Comparison of ENCODE assay signal across 14 mouse cellular contexts in genomic region chr5:53138025-53138424, GRCm38 (mm10).
A peak's percentile ranks its signal among the peaks of the same experiment; 100 is the strongest.
DNase-seq lines count a peak whose midpoint lies in the region; ATAC-seq and TF ChIP-seq lines count a peak whose summit lies in the region.
"Had no signal": no experiment of that assay in that cellular context is flagged by ENCODE, and none has a peak within 500 bp of the region (broad histone marks: within the 10 kb centered on the region; RNA-seq: fewer than 3 reads in every experiment).

No protein-coding gene starts in this region.

- H3K4me1 ChIP-seq in forebrain, embryonic 15.5 days, result peaks cover 23% of the 10 kb centered on the region
- H3K4me1 ChIP-seq: neural tube, embryonic 13.5 days had no signal

- TF ChIP-seq CTCF in left cerebral cortex, adult 2 months (IDR thresholded peaks at IDR 0.05), result no peak

- peak overlapping the region; percentile 64 for H3K27ac ChIP-seq in left cerebral cortex, adult 2 months
- H3K27ac ChIP-seq in forebrain, embryonic 15.5 days (replicated peaks), result peak overlapping the region; percentile 51
- H3K27ac ChIP-seq: neural tube, embryonic 13.5 days; stomach, postnatal 0 days had no signal

- WGBS in forebrain, embryonic 15.5 days, result 71% methylated on average over 8 of the region's 8 CpGs

- no peaks in the 10 kb centered on the region for H3K9me3 ChIP-seq in forebrain, embryonic 15.5 days
- H3K9me3 ChIP-seq: neural tube, embryonic 13.5 days had no signal

- no peaks in the 10 kb centered on the region for H3K27me3 ChIP-seq in forebrain, embryonic 15.5 days
- H3K27me3 ChIP-seq: neural tube, embryonic 13.5 days had no signal

- no peak overlapping the region for H3K9ac ChIP-seq in forebrain, embryonic 15.5 days (replicated peaks)
- H3K9ac ChIP-seq: lung, embryonic 14.5 days; neural tube, embryonic 13.5 days had no signal

- H3K4me2 ChIP-seq in forebrain, embryonic 15.5 days (replicated peaks), result no peak overlapping the region
- H3K4me2 ChIP-seq: lung, embryonic 14.5 days; neural tube, embryonic 13.5 days had no signal

- peaks cover 3% of the 10 kb centered on the region; the same call in 1 of the 2 replicates for H3K36me3 ChIP-seq in forebrain, embryonic 15.5 days
- H3K36me3 ChIP-seq: neural tube, embryonic 13.5 days had no signal

- no peak for DNase-seq in frontal cortex, postnatal 14 days (ENCODE audit: low spot score in 2 of 2)
- no peak for DNase-seq in left cerebral cortex, adult 2 months (ENCODE audit: extremely low spot score in 1 of 2, low spot score in 2 of 2)
- no peak for DNase-seq in left cerebral cortex, postnatal 10 days (ENCODE audit: extremely low spot score in 1 of 2, low spot score in 2 of 2)
- DNase-seq in cerebellum, adult 9-10 months, result peak; percentile 83
- no peak for DNase-seq in natural killer cell, adult 2 months (ENCODE audit: low spot score in 2 of 2)
- DNase-seq in thymus, postnatal 4 days, result no peak
- DNase-seq: adrenal gland, postnatal 10 days; lung, embryonic 14.5 days; thymus, postnatal 36 days had no signal

- intact Hi-C loops in left cerebral cortex, adult 2 months (cut with DNase I), result no loop called here
- intact Hi-C loops in left cerebral cortex, postnatal 10 days (cut with DNase I), result no loop called here

- no peak overlapping the region for H3K4me3 ChIP-seq in left cerebral cortex, adult 2 months
- no peak overlapping the region for H3K4me3 ChIP-seq in forebrain, embryonic 15.5 days
- H3K4me3 ChIP-seq: neural tube, embryonic 13.5 days had no signal

- ATAC-seq in frontal cortex, adult (ENCODE audit: low TSS enrichment), result peak; percentile 53
- no peak; the same call in 1 of the 2 replicates for ATAC-seq in forebrain, embryonic 15.5 days (replicated peaks)
- ATAC-seq: midbrain, embryonic 16.5 days had no signal
